Mouse (Mus musculus) Patski (cell line): ENCODE data around the gene Cpm. TPM values are rescaled to one million over a fixed set of nuclear protein-coding genes. Genes with fewer than 3 reads are reported as not detected.
A peak's percentile ranks its signal among the peaks of the same experiment; 100 is the strongest.

ENCODE experiments used
- ATAC-seq: fragments of 100-300 bp; one replicate; pipeline ENCODE4 v1.8.0; 2021
- CTCF ChIA-PET: fragments of 350-600 bp; sonication (Branson Sonifier 250); formaldehyde crosslinking; loops from one replicate; lab custom pipeline; 2022; ENCODE audit warnings: inconsistent platforms; lab: Charles Lee
- POLR2A ChIA-PET: fragments of 350-600 bp; sonication (Branson Sonifier 250); formaldehyde crosslinking; loops from one replicate; lab custom pipeline; 2022; ENCODE audit warnings: antibody characterized with exemption, inconsistent platforms; lab: Charles Lee
- DNase-seq: peaks from one replicate; pipeline ENCODE4 v3.0.0-alpha.2; 2011; ENCODE audit warnings: low read depth, low spot score
- H3K27me3 ChIP-seq: fragments of 371-371 bp; one replicate; pipeline ENCODE4 v1.5.1; 2021
- CTCF ChIP-seq: fragments of 100-300 bp; IDR thresholded peaks from one replicate; pipeline ENCODE4 v1.5.1; 2021
- in situ Hi-C: fragments of 300-500 bp; cut with MboI; formaldehyde crosslinking; loops from 3 replicates; pipeline ENCODE4 v1.11.1; 2018; ENCODE audit warnings: low pct_unique_long_range_greater_than_20kb, mixed read lengths
- polyA plus RNA-seq: library from polyadenylated mRNA; unstranded; gene quantifications from one replicate; pipeline ENCODE4 v1.2.3, GENCODE M21; 2021

Gene Cpm
- polyA plus RNA-seq, 1 experiment from 2014 or later, result 1.4 TPM

DNA sequence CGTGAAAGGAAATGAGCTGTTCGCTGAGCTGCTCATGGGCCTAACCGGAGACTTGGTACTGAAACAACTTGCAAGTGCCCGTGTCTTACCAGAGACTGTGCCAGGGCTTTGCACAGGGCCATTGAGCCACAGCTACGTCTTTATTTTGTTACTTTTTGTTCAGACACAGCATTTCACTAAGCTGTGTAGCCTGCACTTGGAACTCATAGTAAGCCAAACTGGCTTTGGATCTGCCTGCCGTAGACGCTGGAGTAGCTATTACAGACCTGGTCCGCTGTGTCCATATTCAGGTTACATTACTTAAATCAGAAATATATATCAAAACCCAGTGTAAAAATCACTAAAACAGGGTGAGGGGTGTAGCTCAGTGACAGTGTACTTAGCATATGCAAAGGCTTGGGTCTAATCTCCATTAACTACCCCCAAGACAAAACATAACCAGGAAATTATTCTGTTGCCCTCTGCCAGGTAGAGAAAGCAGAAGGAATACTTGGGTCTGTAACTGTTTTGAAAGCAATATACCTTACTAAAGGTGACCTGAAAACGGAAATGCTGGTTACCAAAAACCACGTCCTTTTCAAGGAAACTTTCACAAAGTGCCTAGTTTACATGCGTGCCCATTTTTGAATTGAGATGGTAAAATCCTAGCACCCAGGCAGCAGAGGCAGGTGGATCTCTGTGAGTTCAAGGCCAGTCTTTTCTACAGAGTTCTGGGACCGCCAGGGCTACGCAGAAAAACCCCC is 56.7 kb downstream of the Cpm start:
- TF ChIP-seq CTCF, result no peak
- ChIA-PET POLR2A (interaction anchor here (0.7 kb wide), 1 partner anchor 26 kb away, joined by 3 read pairs; no protein-coding TSS in a partner anchor), CTCF (interaction anchor here (0.8 to 1.8 kb wide), 3 partner anchors 9 to 230 kb away, joined by 3 to 5 read pairs (median 3); no protein-coding TSS in a partner anchor)
- DNase-seq, result no peak
- no peaks in the 10 kb centered on the region for H3K27me3 ChIP-seq
- in situ Hi-C loops, result no loop called here
- no peak for ATAC-seq

DNA sequence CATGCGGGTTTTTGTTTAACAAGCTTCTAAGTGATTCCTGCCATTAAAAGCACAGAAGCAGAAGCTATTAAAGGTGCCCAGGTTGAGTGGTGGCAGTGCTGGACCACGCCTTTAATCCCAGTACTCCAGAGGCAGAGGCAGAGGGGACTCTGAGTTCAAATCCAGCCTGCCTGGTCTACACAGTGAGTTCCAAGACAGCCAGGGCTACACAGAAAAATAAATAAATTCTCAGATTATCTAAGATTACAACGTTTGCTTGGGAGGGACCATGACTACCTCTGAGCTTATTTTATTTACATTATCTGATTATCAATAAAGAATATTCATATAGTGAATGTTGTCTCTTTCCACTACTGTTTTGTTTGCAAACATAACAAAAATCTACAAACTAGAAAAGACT is 57.7 kb downstream of the Cpm start:
- TF ChIP-seq CTCF, result no peak
- ATAC-seq, result no peak
- DNase-seq, result no peak
- in situ Hi-C loops, result no loop called here
- ChIA-PET POLR2A (no interaction called here), CTCF (interaction anchor here (0.8 to 1.5 kb wide), 2 partner anchors 8 to 31 kb away, joined by 3 read pairs; no protein-coding TSS in a partner anchor)
- no peaks in the 10 kb centered on the region for H3K27me3 ChIP-seq

DNA sequence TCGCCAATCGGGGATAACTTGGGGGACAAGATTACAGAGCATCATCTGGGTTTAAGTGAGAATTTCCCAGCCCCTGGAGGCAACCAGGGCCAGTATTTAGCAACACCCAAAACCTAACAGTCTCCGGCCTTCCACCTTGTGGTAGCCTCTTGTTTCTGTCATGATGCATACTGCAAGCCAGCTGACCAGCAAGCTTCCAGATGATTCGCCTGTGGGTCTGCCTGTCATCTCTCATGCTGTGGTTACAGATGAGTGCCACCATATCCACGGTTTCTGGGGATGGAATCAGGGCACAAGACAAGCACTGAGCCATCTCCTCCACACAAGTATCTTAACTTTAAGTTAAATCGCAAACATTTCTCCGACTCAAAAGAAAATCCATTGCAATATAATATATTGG is 58.3 kb downstream of the Cpm start:
- no peak for TF ChIP-seq CTCF
- CTCF ChIA-PET, result interaction anchor here (0.9 to 1.5 kb wide), 2 partner anchors 22 to 31 kb away, joined by 3 to 4 read pairs; no protein-coding TSS in a partner anchor
- POLR2A ChIA-PET, result no interaction called here
- no peaks in the 10 kb centered on the region for H3K27me3 ChIP-seq
- DNase-seq (no peak), ATAC-seq (no peak)
- in situ Hi-C loops, result no loop called here

DNA sequence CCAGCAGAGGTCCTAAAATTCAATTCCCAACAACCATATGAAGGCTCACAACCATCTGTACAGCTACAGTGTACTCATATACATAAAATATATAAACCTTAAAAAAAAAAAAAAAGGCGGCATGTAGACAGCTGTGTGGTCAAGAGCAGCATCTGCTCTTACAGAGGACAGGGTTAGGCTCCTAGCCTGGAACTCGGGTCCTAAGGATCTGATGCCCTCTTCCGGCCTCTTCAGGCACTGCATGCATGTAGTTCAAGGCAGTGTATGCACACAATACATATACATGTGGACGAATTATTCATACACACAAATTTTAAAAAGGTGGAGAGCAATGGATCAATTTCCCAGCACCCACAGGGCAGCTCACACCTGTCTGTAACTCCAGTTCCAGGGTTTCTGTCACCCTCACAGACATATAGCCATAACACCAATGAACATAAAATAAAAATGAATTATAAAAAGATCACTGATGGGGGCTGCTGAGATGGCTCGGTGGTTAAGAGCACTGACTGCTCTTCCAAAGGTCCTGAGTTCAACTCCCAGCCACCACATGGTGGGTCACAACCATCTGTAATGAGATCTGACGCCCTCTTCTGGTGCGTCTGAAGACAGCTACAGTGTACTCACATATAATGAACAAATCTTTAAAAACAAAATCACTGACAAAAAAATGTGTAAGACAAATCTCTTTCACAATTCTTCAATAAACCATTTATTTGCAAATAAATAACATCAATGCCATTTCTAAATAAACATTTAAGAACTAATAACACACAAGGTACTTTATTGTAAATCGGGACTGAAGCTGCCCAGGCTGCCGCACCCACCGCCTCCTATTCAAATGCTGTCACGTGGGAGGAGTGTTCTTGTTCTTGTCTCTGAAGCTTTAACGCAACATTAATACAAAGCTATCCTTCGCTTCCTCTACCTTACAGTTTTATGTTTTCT is 59.2 kb downstream of the Cpm start:
- ChIA-PET POLR2A (no interaction called here), CTCF (interaction anchor here (0.9 to 1.5 kb wide), 3 partner anchors 11 to 30 kb away, joined by 3 to 4 read pairs (median 4); no protein-coding TSS in a partner anchor)
- peak; percentile 58 for ATAC-seq
- H3K27me3 ChIP-seq, result no peaks in the 10 kb centered on the region
- in situ Hi-C loops, result no loop called here
- TF ChIP-seq CTCF, result peak; percentile 59
- no peak for DNase-seq

DNA sequence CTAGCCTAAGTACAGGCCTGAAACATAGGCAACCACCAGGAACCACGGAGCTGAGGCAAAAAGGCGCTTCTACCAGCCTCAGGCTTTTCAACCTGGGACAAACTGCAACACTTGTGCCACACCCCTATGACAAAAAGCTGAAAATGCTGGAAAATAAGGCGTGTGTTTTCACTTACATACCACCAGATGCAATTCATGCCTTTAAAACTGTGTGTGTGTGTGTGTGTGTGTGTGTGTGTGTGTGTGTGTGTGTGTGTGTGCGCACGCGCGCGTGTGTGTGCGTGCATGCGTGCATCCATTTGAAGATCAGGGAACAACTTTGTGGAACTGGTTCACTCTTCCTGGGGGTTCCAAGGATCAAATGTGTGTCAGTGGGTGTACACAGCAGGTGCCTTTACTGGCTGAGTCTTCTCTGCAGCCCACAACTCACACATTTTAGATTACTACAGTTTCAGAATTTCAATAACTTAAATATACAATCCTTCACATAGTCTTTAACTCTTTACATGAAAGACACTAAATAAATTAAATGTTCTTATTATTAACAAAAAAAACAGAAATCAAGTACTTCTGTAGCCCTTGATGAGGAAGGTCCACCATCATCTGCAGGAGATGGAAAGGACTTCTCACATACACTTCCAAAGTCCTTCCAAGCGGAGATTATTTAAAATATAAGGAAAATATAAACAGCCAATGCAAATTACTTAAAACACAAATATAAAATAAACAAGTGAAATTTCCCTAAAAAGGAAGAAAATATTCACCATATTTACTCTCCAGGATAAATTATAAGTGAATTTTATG is 60.2 kb downstream of the Cpm start:
- no peak for DNase-seq
- CTCF ChIA-PET, result interaction anchor here (1.3 to 1.7 kb wide), 2 partner anchors 10 to 12 kb away, joined by 4 to 6 read pairs; no protein-coding TSS in a partner anchor
- no peaks in the 10 kb centered on the region for H3K27me3 ChIP-seq
- no peak for ATAC-seq
- no peak for TF ChIP-seq CTCF
- in situ Hi-C loops, result no loop called here
- POLR2A ChIA-PET, result no interaction called here

DNA sequence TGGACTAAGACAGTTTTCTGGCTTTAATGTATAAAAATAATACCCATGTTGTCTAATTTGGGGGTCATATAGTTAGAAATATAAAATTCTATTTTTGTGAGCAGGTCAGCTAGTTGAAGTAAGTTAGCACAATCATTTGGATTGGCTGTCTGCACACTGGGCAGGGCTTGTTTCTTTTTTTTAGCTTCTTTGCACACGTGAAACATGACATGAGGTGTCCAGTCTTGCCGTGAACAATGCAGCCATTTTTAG is 60.7 kb downstream of the Cpm start:
- H3K27me3 ChIP-seq, result no peaks in the 10 kb centered on the region
- POLR2A ChIA-PET, result no interaction called here
- ATAC-seq, result no peak
- in situ Hi-C loops, result no loop called here
- CTCF ChIA-PET, result interaction anchor here (1.7 kb wide), 1 partner anchor 12 kb away, joined by 6 read pairs; no protein-coding TSS in a partner anchor
- no peak for TF ChIP-seq CTCF
- no peak for DNase-seq

DNA sequence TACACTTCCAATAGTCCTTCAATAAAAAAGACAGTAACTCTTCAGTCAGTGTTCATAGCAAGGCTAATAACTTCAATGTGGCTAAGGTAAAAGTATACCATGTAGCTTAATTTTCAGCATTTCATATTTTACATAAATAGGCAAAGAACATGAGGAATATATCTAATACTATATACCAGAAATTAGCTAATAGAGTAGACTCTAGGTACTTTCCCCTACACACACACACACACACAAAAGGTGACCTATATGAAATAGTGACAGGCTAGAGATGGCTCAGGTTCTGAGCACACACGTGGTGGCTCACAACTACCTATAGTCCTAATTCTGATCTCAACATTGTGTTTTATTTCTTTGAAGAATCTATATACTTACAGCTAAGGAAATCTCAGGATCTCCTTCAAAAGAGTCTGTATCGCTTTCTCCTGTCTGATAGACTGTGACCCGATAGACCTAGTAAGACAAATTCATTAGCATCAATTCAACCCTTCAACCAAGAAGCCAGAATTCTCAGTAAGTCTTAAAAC is 61.5 kb downstream of the Cpm start:
- no peak for TF ChIP-seq CTCF
- ChIA-PET POLR2A (no interaction called here), CTCF (interaction anchor here (0.7 to 1.7 kb wide), 2 partner anchors 11 to 14 kb away, joined by 3 to 6 read pairs; no protein-coding TSS in a partner anchor)

DNA sequence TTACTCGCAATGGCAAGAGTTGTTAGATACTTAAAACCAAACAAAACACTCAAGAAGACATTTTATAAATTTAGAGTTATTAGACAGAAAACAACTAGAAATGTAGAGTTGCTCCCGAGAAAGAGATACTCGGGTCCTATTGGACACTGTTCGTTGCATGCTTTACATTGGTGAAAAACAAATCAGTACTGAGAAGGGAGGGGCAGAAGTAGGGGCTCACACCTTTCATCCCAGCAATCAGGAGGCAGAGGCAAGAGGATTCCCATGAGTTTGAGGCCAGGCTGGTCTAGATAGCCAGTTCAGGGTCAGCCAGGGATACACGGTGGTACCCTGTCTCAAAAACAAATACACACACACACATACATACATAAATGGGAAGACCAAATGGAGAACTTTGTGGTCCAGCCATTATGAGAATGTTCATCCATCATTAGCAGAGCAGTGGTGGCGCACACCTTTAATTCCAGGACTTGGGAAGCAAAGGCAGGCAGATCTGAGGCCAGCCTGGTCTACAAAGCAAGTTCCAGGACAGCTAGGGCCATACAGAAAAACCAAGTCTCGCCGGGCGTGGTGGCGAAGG is 62.2 kb downstream of the Cpm start:
- ATAC-seq (no peak), DNase-seq (no peak)
- ChIA-PET CTCF (interaction anchor here (1.7 kb wide), 1 partner anchor 10 kb away, joined by 6 read pairs; no protein-coding TSS in a partner anchor), POLR2A (no interaction called here)
- no peaks in the 10 kb centered on the region for H3K27me3 ChIP-seq
- in situ Hi-C loops, result no loop called here
- no peak for TF ChIP-seq CTCF

More for the DNA sequence above, 61.5 kb downstream of the Cpm start:
- no peaks in the 10 kb centered on the region for H3K27me3 ChIP-seq
- in situ Hi-C loops, result no loop called here
- DNase-seq (no peak), ATAC-seq (no peak)

DNA sequence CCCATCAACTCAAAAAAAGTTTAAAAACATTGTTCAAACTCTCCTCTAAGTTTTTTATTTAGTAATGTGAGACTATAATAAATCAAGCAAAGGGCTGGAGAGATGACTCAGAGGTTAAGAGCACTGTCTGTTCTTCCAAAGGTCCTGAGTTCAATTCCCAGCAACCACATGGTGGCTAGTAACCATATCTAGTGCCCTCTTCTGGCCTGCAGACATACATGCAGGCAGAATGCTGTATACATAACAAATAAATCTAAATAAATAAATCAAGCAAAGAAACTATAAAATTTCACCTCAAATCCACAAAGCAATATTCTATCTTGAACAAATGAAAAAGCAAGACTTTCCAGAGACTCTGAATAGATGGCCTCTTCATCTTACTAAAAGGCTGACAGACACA is 62.9 kb downstream of the Cpm start:
- DNase-seq (no peak), ATAC-seq (no peak)
- in situ Hi-C loops, result no loop called here
- H3K27me3 ChIP-seq, result no peaks in the 10 kb centered on the region
- TF ChIP-seq CTCF, result peak; percentile 61
- POLR2A ChIA-PET, result no interaction called here
- CTCF ChIA-PET, result interaction anchor here (0.8 to 1.3 kb wide), 4 partner anchors 9 to 17 kb away, joined by 3 to 4 read pairs (median 3); no protein-coding TSS in a partner anchor
